Comparison of ENCODE assay signal across 11 mouse cellular contexts in the genomic region with DNA sequence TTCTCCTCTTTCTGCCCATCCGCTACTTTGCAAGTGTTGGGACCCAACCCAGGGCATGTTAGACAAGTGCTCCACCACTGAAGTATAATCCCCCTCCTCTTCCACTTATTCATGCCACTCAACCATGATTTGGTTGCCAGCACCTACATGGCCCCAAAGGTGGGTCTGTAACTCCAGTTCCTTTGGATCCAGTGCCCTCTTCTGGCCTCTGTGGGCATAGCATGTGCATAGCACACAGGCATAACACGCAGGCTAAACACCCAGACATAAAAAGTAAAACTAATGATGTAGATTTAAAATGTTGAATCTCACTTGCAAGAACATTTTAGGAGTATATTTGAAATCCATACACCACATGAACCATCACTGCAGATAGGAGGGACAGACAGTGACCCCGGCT.
A peak's percentile ranks its signal among the peaks of the same experiment; 100 is the strongest.
DNase-seq lines count a peak whose midpoint lies in the region; ATAC-seq and TF ChIP-seq lines count a peak whose summit lies in the region.
"Had no signal": no experiment of that assay in that cellular context is flagged by ENCODE, and none has a peak within 500 bp of the region (broad histone marks: within the 10 kb centered on the region; RNA-seq: fewer than 3 reads in every experiment).

No protein-coding gene starts in this region.

- 93% methylated on average over 3 of the region's 3 CpGs for WGBS in heart, embryonic 15.5 days
- 95% methylated on average over 3 of the region's 3 CpGs for whole genome bisulfite sequencing in lung, adult 2 months
- 80% methylated on average over 3 of the region's 3 CpGs for WGBS in liver, postnatal 0 days (ENCODE audit: insufficient replicate concordance)

- intact Hi-C loops in heart, postnatal 14 days (cut with DNase I), result loop anchor here (5.0 kb wide), 1 partner anchor 37 kb away; no protein-coding TSS in a partner anchor

- H3K4me1 ChIP-seq in heart, embryonic 15.5 days (replicated peaks), result peaks cover 43% of the 10 kb centered on the region
- H3K4me1 ChIP-seq in lung, adult 2 months (ENCODE audit: control insufficient read depth, insufficient read depth, low read length), result peaks cover 9% of the 10 kb centered on the region
- no peaks in the 10 kb centered on the region for H3K4me1 ChIP-seq in MEL (ENCODE audit: control insufficient read depth in 1 of 2, insufficient read depth in 2 of 2, low read length in 2 of 2)
- 0 out of 2 replicates have a peak, but pooled peaks cover 3% of the 10 kb centered on the region for H3K4me1 ChIP-seq in liver, postnatal 0 days (ENCODE audit: insufficient read depth)

- H3K9ac ChIP-seq in heart, embryonic 15.5 days, result no peak overlapping the region
- no peak overlapping the region for H3K9ac ChIP-seq in MEL (ENCODE audit: control insufficient read depth, low read depth, low read length, poor library complexity, severe bottlenecking)
- no peak overlapping the region for H3K9ac ChIP-seq in liver, postnatal 0 days (replicated peaks)
- H3K9ac ChIP-seq: midbrain, embryonic 12.5 days; stomach, embryonic 15.5 days had no signal

- peaks cover 2% of the 10 kb centered on the region; the same call in 1 of the 2 replicates for H3K9me3 ChIP-seq in heart, embryonic 15.5 days (replicated peaks)
- no peaks in the 10 kb centered on the region for H3K9me3 ChIP-seq in MEL (replicated peaks; ENCODE audit: insufficient read depth, low read length)
- H3K9me3 ChIP-seq in liver, postnatal 0 days (ENCODE audit: low read length), result no peaks in the 10 kb centered on the region
- H3K9me3 ChIP-seq: G1E; stomach, embryonic 15.5 days had no signal

- peak; percentile 10 for TF ChIP-seq RAD21 in MEL (IDR thresholded peaks at IDR 0.05; ENCODE audit: low read depth, low read length)

- no peak overlapping the region for H3K4me3 ChIP-seq in heart, embryonic 15.5 days
- H3K4me3 ChIP-seq in lung, adult 2 months (replicated peaks; ENCODE audit: extremely low read depth, low read depth, low read length), result no peak overlapping the region
- H3K4me3 ChIP-seq in MEL (ENCODE audit: control insufficient read depth in 1 of 2, insufficient read depth in 1 of 2, low read depth in 2 of 2, low read length in 2 of 2), result no peak overlapping the region
- H3K4me3 ChIP-seq in liver, postnatal 0 days (ENCODE audit: low read depth, low read length), result no peak overlapping the region
- H3K4me3 ChIP-seq: midbrain, embryonic 12.5 days; stomach, embryonic 15.5 days had no signal

- ATAC-seq in heart, embryonic 15.5 days (replicated peaks; ENCODE audit: insufficient number of reproducible peaks, insufficient read depth, low FRiP score, low read depth), result no peak
- no peak for ATAC-seq in liver, postnatal 0 days

- peaks cover 10% of the 10 kb centered on the region; the same call in 1 of the 2 replicates for H3K36me3 ChIP-seq in heart, embryonic 15.5 days
- H3K36me3 ChIP-seq in MEL (ENCODE audit: control insufficient read depth in 1 of 2, insufficient read depth in 2 of 2, low read length in 2 of 2), result no peaks in the 10 kb centered on the region
- H3K36me3 ChIP-seq in liver, postnatal 0 days (replicated peaks; ENCODE audit: insufficient read depth, low read length), result no peaks in the 10 kb centered on the region
- H3K36me3 ChIP-seq: G1E; stomach, embryonic 15.5 days had no signal

- no peak overlapping the region for H3K4me2 ChIP-seq in heart, embryonic 15.5 days
- no peak overlapping the region for H3K4me2 ChIP-seq in liver, postnatal 0 days (ENCODE audit: low read depth, low read length)
- H3K4me2 ChIP-seq: midbrain, embryonic 12.5 days; stomach, embryonic 15.5 days had no signal

- TF ChIP-seq EP300 in MEL (IDR thresholded peaks at IDR 0.05; ENCODE audit: low read depth in 1 of 2, low read length in 2 of 2), result no peak
- TF ChIP-seq EP300 in liver, postnatal 0 days (IDR thresholded peaks at IDR 0.05; ENCODE audit: low read depth), result no peak

- H3K79me2 ChIP-seq in MEL (ENCODE audit: control insufficient read depth, insufficient read depth, low read length, poor library complexity), result no peaks in the 10 kb centered on the region

- no peak for TF ChIP-seq POLR2A in lung, adult 2 months (IDR thresholded peaks at IDR 0.05; ENCODE audit: borderline replicate concordance, extremely low read depth, low read depth, low read length)
- TF ChIP-seq POLR2A in MEL (IDR thresholded peaks at IDR 0.05; ENCODE audit: control insufficient read depth in 1 of 2, insufficient read depth in 1 of 2, low read depth in 1 of 2, low read length in 2 of 2, poor library complexity in 1 of 2), result no peak

- H3K27ac ChIP-seq in heart, embryonic 15.5 days, result peak overlapping the region; percentile 93
- no peak overlapping the region for H3K27ac ChIP-seq in MEL (ENCODE audit: control insufficient read depth, low read depth, low read length)
- H3K27ac ChIP-seq in liver, postnatal 0 days (ENCODE audit: low read depth), result peak overlapping the region; percentile 55; the same call in 1 of the 2 replicates
- H3K27ac ChIP-seq: midbrain, embryonic 12.5 days; stomach, embryonic 15.5 days had no signal

- H3K27me3 ChIP-seq in heart, embryonic 15.5 days, result no peaks in the 10 kb centered on the region
- no peaks in the 10 kb centered on the region for H3K27me3 ChIP-seq in MEL (ENCODE audit: control insufficient read depth in 1 of 2, insufficient read depth in 2 of 2, low read length in 2 of 2)
- H3K27me3 ChIP-seq in liver, postnatal 0 days (ENCODE audit: insufficient read depth, low read length), result no peaks in the 10 kb centered on the region
- H3K27me3 ChIP-seq: stomach, embryonic 15.5 days had no signal

- DNase-seq in heart, postnatal 14 days, result no peak
- DNase-seq in lung, adult 2 months, result no peak
- DNase-seq in lung, postnatal 25 days (ENCODE audit: low spot score), result no peak
- DNase-seq in MEL (ENCODE audit: low read depth, low spot score), result peak; percentile 3
- DNase-seq in liver, postnatal 0 days, result no peak
- no peak for DNase-seq in urinary bladder, adult 18-20 months (ENCODE audit: low spot score in 2 of 2)
- DNase-seq in layer of hippocampus, adult 9-11 months, result no peak

- peak; percentile 28; the same call in 1 of the 2 replicates for TF ChIP-seq CTCF in lung, adult 2 months (IDR thresholded peaks at IDR 0.05; ENCODE audit: insufficient read depth, low read length)
- TF ChIP-seq CTCF in MEL (IDR thresholded peaks at IDR 0.05 in 2 of 3, conservative IDR thresholded peaks at IDR 0.05 in 1 of 3; ENCODE audit: control insufficient read depth in 1 of 3, insufficient read depth in 1 of 3, low read depth in 2 of 3, low read length in 3 of 3, poor library complexity in 1 of 3, severe bottlenecking in 1 of 3), result peak; percentile 17 to 24 (median 23); a peak in 5 of 6 replicates
- peak; percentile 49 for TF ChIP-seq CTCF in liver, postnatal 0 days (IDR thresholded peaks at IDR 0.05; ENCODE audit: low read depth)

TF ChIP-seq in MEL, 35 proteins besides CTCF, POLR2A, EP300 and RAD21:
- no peak for TF ChIP-seq MXI1 (IDR thresholded peaks at IDR 0.05; ENCODE audit: low read depth, low read length)
- no peak for TF ChIP-seq ZNF384 (IDR thresholded peaks at IDR 0.05; ENCODE audit: low read depth, low read length)
- TF ChIP-seq GABPA (IDR thresholded peaks at IDR 0.05; ENCODE audit: low read depth, low read length), result no peak
- 0 out of 2 replicates have a peak, but pooled peaks have one; percentile 16 for TF ChIP-seq SMC3 (IDR thresholded peaks at IDR 0.05; ENCODE audit: low read depth, low read length)
- no peak for TF ChIP-seq BHLHE40 (IDR thresholded peaks at IDR 0.05; ENCODE audit: borderline replicate concordance, low read depth, low read length)
- no peak for TF ChIP-seq SIN3A (IDR thresholded peaks at IDR 0.05; ENCODE audit: low read length)
- TF ChIP-seq MYC (IDR thresholded peaks at IDR 0.05; ENCODE audit: low read depth, low read length), result no peak
- TF ChIP-seq MEF2A (IDR thresholded peaks at IDR 0.05; ENCODE audit: extremely low read depth, insufficient replicate concordance, low read depth, low read length, poor library complexity, severe bottlenecking), result no peak
